ENCODE assay signal across 18 mouse cellular contexts in the genomic region with DNA sequence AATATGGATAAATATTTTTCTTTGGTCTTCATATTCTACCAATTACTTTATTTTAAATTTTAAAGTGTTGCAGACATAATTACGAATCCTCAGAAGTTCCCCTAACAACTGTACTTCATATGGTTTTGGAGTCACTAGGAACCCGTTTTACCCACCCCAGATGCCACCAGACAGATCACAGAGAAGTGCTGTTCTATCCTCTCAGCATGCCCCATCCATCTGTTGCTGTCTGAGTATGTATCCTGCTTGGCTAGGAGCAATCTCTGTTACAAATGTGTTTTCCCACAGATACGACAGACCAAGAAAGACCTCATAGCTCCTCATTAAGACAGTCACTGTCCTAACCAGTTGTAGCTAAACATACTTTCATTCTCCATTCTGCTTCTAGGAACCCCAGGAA.
DNase-seq lines count a peak whose midpoint lies in the region.
"Had no signal": no experiment of that assay in that cellular context is flagged by ENCODE, and none has a peak within 500 bp of the region (broad histone marks: within the 10 kb centered on the region; RNA-seq: fewer than 3 reads in every experiment).

No protein-coding gene starts in this region.

- peak; percentile 5 for DNase-seq in cerebellum, postnatal 10 days
- no peak for DNase-seq in cerebellum, adult 11 months
- DNase-seq in layer of hippocampus, adult 11-12 months (ENCODE audit: low spot score), result peak; percentile 13
- DNase-seq in layer of hippocampus, postnatal 25 days (ENCODE audit: extremely low spot score in 1 of 2, low spot score in 1 of 2), result no peak
- DNase-seq in right cerebral cortex, postnatal 4 days, result peak; percentile 2
- no peak for DNase-seq in right cerebral cortex, postnatal 25 days
- peak; percentile 2 to 18 for DNase-seq in layer of hippocampus, postnatal 36 days
- DNase-seq in embryo, embryonic 10 days (ENCODE audit: low spot score), result no peak
- DNase-seq: adrenal gland, adult 8-10 months; adrenal gland, postnatal 25 days; cerebellum, adult 2 months; cerebellum, adult 9-11 months; cerebellum, postnatal 36 days; gastrocnemius, adult 2 months; gastrocnemius, postnatal 14 days; heart, adult 11 months; heart, postnatal 10 days; heart, postnatal 4 days had no signal

Comparison
In these comparisons a context has a peak if more than half of its experiments do, and no peak if none do; other contexts are left out.
1. DNase-seq: peak in cerebellum, postnatal 10 days (2 of 2), layer of hippocampus, adult 11-12 months (single experiment), right cerebral cortex, postnatal 4 days (single experiment) and layer of hippocampus, postnatal 36 days (2 of 2); none in cerebellum, adult 11 months (single experiment), layer of hippocampus, postnatal 25 days (0 of 2), right cerebral cortex, postnatal 25 days (single experiment) and embryo, embryonic 10 days (single experiment).